Mouse (Mus musculus) hindbrain, embryonic 13.5 days (tissue): ENCODE measurements around the gene Cx3cr1. TPM values are rescaled to one million over a fixed set of nuclear protein-coding genes. Genes with fewer than 3 reads are reported as not detected.

Experiments
- ATAC-seq: fragments of 200-750 bp; cut with Nextera tagmentation; 2 replicates; pipeline ENCODE4 v1.8.0; 2017; ENCODE audit warnings: moderate TSS enrichment; ENCODE audit not compliant: low FRiP score
- H3K27ac ChIP-seq: fragments of 300-500 bp; sonication (generic); 2 replicates; pipeline ENCODE4 v1.5.1; 2015; ENCODE audit warnings: inconsistent platforms, mild to moderate bottlenecking, moderate library complexity
- H3K27me3 ChIP-seq: fragments of 300-500 bp; sonication (generic); 2 replicates; pipeline ENCODE4 v1.6.1; 2015; ENCODE audit warnings: mild to moderate bottlenecking, inconsistent platforms
- H3K36me3 ChIP-seq: fragments of 300-500 bp; sonication (generic); 2 replicates; pipeline ENCODE4 v1.6.1; 2015; ENCODE audit warnings: mild to moderate bottlenecking, inconsistent platforms
- H3K4me1 ChIP-seq: fragments of 300-500 bp; sonication (generic); replicated peaks from 2 replicates; pipeline ENCODE4 v1.6.1; 2015; ENCODE audit warnings: inconsistent platforms
- H3K4me2 ChIP-seq: fragments of 300-500 bp; sonication (generic); 2 replicates; pipeline ENCODE4 v1.6.1; 2015; ENCODE audit warnings: inconsistent platforms, mild to moderate bottlenecking, moderate library complexity
- H3K4me3 ChIP-seq: fragments of 300-500 bp; sonication (generic); 2 replicates; pipeline ENCODE4 v1.5.1; 2015; ENCODE audit warnings: mild to moderate bottlenecking, inconsistent platforms
- H3K9ac ChIP-seq: fragments of 300-500 bp; sonication (generic); 2 replicates; pipeline ENCODE4 v1.6.1; 2015; ENCODE audit warnings: mild to moderate bottlenecking, inconsistent platforms
- H3K9me3 ChIP-seq: fragments of 300-500 bp; sonication (generic); 2 replicates; pipeline ENCODE4 v1.6.1; 2016; ENCODE audit warnings: inconsistent platforms
- WGBS: fragments of 180-500 bp; shearing (Covaris S2); methylation state at CpG from one replicate; pipeline ENCODE4 v1.1.7; 2015; 5-methylcytosine and 5-hydroxymethylcytosine counted together
- polyA plus RNA-seq: library from polyadenylated mRNA; unstranded; fragments of >200 nt; fragmentation: Nextera tagmentation; extraction: Ambion mirVana; gene quantifications from 2 replicates; pipeline ENCODE4 v1.2.1, GENCODE M21; 2015

Cx3cr1 gene
- polyA plus RNA-seq, 1 experiment from 2014 or later = 9.5 TPM

DNA sequence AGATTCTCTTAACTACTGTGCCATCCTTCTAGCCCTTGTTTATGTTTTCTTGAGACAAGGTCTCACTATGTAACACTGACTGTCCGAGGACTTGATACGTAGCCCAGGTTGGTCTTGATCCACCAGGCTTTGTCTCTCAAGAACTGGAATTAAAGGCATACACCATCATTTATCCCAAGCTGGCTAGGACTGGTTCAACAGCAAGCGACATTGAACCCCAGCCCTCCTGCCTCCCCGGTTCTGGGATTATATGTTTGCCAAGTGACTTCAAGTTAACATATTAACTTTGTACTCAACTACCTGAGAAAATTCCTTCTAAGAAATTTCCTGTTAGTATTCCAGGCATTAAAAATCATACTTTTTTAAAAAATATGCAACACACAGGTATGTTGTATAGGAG lies 94.4 kb downstream of the Cx3cr1 start:
- Histone ChIP-seq H3K4me1 (peaks cover 44% of the 10 kb centered on the region), H3K4me3 (no peak overlapping the region), H3K27ac (no peak overlapping the region), H3K27me3 (no peaks in the 10 kb centered on the region), H3K9ac (no peak overlapping the region), H3K9me3 (no peaks in the 10 kb centered on the region), H3K36me3 (0 out of 2 replicates have a peak, but pooled peaks cover 7% of the 10 kb centered on the region), H3K4me2 (no peak overlapping the region)
- WGBS = over 99% methylated on average over 4 of the region's 4 CpGs
- no peak for ATAC-seq

DNA sequence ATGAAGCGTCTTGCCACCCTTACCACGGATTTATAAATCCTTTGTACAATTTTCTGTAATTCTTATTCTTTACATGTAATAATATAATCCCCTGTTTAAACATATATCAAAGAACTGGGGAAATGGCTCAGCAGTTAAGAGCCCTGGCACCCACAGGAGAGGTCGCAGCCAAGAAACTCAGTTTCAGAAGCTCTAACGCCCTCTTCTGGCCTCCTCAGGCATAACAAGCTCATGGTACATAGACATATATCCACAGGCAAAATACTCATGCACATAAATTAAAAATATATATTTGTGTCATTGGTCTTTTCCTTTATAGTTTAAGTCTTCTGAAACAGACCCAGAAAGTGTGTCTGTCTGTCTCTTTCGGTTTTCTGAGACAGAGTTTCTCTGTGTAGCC lies 95.1 kb downstream of the Cx3cr1 start:
- Histone ChIP-seq H3K36me3 (0 out of 2 replicates have a peak, but pooled peaks cover 7% of the 10 kb centered on the region), H3K27ac (no peak overlapping the region), H3K4me2 (no peak overlapping the region), H3K9ac (no peak overlapping the region), H3K4me1 (peaks cover 47% of the 10 kb centered on the region), H3K4me3 (no peak overlapping the region), H3K27me3 (no peaks in the 10 kb centered on the region), H3K9me3 (no peaks in the 10 kb centered on the region)
- no peak for ATAC-seq
- WGBS = 81% methylated on average over 5 of the region's 5 CpGs

DNA sequence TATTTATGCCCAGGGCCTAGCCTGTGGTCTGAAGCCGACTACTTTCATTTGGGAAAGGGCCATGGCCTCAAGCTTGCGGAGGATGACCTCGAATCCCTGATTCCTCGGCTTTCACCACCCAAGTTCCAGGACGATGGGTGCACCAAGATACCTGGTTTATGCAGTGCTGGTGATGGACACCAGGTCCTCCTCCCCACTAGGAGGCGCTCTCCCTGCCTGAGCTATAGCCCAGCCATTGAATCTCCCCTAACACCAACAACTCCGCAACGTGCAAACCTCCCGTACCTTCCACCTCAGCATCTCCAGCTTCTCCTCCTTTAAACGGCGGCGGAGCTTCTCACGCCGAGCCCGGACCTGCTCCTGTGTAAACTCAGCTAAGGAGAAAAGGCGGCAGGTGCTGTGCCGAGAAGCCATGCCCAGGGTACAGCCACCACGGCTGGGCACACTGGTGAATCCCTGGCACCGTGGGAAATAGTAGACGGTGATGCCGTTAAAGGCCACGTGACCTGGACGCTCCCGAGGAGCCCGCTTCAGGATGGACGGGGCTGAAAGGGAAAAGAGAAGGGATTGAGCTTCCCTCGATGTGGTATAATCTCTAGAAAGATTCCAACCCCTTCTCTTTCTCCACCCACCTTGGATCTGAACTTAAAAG lies 95.7 kb downstream of the Cx3cr1 start:
- no peak for ATAC-seq
- WGBS = 92% methylated on average over 27 of the region's 27 CpGs

DNA sequence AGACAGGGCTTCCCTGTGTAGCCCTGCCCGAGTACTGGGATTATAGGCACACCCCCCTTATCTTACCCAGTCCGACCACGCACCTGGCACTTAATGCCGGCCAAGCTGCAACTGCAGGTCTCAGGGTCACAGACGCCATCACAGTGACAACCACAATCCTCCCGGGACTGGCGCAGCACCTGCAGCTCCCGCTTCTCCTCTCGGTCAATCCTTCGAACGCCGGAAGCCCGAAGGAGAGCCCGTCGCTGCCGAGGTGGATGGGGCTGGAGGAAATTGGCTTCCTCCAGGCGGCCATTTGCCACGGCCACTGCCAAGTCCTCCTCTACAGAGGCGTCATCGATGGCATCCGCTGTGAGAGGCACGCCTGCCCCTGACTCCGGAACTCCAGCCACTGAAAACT lies 96.4 kb downstream of the Cx3cr1 start:
- Histone ChIP-seq H3K4me1 (peaks cover 39% of the 10 kb centered on the region), H3K9me3 (no peaks in the 10 kb centered on the region), H3K4me2 (no peak overlapping the region), H3K27me3 (no peaks in the 10 kb centered on the region), H3K27ac (no peak overlapping the region), H3K4me3 (no peak overlapping the region), H3K36me3 (0 out of 2 replicates have a peak, but pooled peaks cover 7% of the 10 kb centered on the region), H3K9ac (no peak overlapping the region)
- ATAC-seq = no peak
- WGBS = 94% methylated on average over 23 of the region's 23 CpGs

More for the DNA sequence above, 95.7 kb downstream of the Cx3cr1 start:
- Histone ChIP-seq H3K27me3 (no peaks in the 10 kb centered on the region), H3K9me3 (no peaks in the 10 kb centered on the region), H3K9ac (no peak overlapping the region), H3K4me1 (peaks cover 46% of the 10 kb centered on the region), H3K4me3 (no peak overlapping the region), H3K36me3 (0 out of 2 replicates have a peak, but pooled peaks cover 7% of the 10 kb centered on the region), H3K4me2 (no peak overlapping the region), H3K27ac (no peak overlapping the region)

DNA sequence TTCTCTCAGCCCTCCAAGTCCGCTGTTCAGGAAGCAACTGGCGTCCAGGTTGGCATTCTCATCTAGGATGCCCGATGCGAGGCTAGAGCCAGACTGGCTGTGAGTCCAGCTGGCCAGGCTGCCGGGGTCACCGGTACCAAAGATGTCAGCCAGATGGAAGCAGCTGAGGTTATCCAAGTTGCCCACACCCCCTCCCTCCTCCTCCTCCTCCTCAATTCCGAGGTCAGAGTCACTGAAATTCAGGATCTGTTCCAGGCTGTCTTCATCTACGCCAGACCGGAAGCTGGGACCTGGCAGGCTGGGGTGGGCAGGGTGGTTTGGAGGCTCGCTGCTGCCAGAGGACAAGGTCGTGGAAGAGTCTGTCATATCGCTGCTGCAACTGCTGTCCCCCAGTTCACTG lies 97.1 kb downstream of the Cx3cr1 start:
- H3K27ac ChIP-seq = no peak overlapping the region

DNA sequence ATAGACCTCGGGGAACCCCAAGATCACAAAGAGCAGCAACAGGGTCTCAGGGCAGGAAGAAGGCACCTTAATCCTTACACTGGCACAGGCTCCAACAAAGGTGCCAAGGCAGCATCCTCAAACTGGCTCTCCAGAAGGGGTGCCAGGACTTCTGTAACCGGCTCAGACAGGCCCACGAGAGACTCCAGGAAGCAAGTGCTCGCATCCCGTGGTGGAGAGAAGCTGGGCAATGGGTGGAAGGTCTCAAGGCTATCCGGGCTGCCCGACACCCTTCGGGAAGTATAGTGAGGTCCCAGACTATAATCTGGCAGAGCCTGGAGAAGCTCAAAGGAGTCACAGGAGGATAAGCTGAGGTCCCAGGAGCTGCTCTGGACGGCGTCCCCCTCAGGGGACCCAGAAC lies 97.5 kb downstream of the Cx3cr1 start:
- Histone ChIP-seq H3K36me3 (0 out of 2 replicates have a peak, but pooled peaks cover 7% of the 10 kb centered on the region), H3K9ac (no peak overlapping the region), H3K4me2 (no peak overlapping the region), H3K4me1 (peaks cover 28% of the 10 kb centered on the region), H3K27me3 (no peaks in the 10 kb centered on the region), H3K27ac (no peak overlapping the region), H3K4me3 (no peak overlapping the region), H3K9me3 (no peaks in the 10 kb centered on the region)
- WGBS = 97% methylated on average over 10 of the region's 10 CpGs
- no peak for ATAC-seq

More for the DNA sequence above, 97.1 kb downstream of the Cx3cr1 start:
- Histone ChIP-seq H3K9me3 (no peaks in the 10 kb centered on the region), H3K4me3 (no peak overlapping the region), H3K9ac (no peak overlapping the region), H3K27me3 (no peaks in the 10 kb centered on the region), H3K36me3 (0 out of 2 replicates have a peak, but pooled peaks cover 7% of the 10 kb centered on the region), H3K4me1 (peaks cover 32% of the 10 kb centered on the region), H3K4me2 (no peak overlapping the region)
- WGBS = 93% methylated on average over 12 of the region's 12 CpGs
- ATAC-seq = no peak

DNA sequence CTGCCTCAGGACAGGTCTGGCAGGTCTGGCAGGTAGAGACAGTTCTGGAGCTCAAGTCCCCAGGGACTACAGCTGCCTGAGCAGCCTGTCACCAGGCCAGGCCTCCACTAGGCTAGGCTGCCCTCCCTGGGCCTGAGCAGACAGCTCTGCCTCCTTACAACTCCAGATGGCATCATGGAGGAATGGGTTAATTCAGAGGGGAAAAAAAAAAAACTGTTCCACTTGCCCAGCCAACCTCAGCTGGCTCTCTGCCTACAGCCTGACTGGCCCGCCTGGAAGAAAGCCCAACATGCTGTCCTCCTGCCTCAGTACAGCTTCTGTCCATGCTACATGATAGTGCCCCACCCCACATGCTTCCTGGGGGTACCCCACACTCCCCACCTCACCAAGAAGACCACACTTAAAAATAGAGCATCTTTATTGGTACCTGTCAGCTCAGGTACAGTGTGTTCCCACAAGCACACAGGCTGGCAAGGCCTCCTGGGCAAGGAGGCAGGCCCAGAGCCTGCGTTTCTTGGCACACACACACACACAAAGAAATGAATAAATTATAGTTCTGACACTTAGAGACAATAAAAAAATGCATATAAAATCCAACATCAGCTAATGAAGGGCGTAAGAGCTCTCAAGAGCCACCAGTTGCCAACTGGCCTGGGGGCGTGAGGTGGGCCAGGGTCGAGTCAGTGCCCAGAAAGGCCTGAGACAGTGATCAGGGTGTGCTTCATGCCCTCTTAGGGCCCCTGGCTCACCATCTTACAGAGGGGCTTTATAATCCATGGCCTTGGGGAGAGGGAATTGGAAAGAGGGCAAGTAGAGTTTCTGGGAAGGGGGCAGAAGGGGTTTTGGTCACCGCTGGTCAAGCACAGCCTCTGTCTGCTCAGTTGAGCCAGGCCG lies 98.7 kb downstream of the Cx3cr1 start:
- Histone ChIP-seq H3K4me2 (no peak overlapping the region), H3K9ac (no peak overlapping the region), H3K27ac (peak overlapping the region; percentile 73), H3K9me3 (no peaks in the 10 kb centered on the region), H3K4me3 (no peak overlapping the region), H3K36me3 (0 out of 2 replicates have a peak, but pooled peaks cover 7% of the 10 kb centered on the region), H3K4me1 (peaks cover 25% of the 10 kb centered on the region), H3K27me3 (no peaks in the 10 kb centered on the region)
- 68% methylated on average over 7 of the region's 7 CpGs for WGBS
- peak; percentile 45; the same call in 1 of the 2 replicates for ATAC-seq

DNA sequence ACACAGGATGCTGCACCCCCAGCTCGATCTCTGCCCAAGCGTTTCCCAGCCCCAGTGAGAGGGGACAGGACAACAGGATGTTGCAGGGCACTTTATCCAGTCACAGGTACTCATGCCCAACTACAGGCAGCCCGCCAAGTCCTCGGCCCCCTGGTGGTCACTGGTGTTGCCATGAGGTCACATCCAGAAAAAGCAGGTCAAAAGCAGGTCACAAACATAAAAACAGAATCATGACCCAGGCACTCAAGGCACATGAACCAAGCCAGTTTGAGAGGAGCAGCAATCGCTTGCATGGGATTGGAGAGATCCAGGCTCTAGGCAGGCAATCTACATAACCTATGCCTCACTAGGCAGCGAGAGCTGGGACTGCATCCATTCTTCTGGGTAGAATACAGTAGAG lies 99.5 kb downstream of the Cx3cr1 start:
- Histone ChIP-seq H3K27ac (peak overlapping the region; percentile 73), H3K36me3 (0 out of 2 replicates have a peak, but pooled peaks cover 7% of the 10 kb centered on the region), H3K4me1 (peaks cover 25% of the 10 kb centered on the region), H3K4me3 (no peak overlapping the region), H3K9me3 (no peaks in the 10 kb centered on the region), H3K4me2 (no peak overlapping the region), H3K9ac (no peak overlapping the region), H3K27me3 (no peaks in the 10 kb centered on the region)
- no peak for ATAC-seq
- WGBS = 39% methylated on average over 6 of the region's 6 CpGs

DNA sequence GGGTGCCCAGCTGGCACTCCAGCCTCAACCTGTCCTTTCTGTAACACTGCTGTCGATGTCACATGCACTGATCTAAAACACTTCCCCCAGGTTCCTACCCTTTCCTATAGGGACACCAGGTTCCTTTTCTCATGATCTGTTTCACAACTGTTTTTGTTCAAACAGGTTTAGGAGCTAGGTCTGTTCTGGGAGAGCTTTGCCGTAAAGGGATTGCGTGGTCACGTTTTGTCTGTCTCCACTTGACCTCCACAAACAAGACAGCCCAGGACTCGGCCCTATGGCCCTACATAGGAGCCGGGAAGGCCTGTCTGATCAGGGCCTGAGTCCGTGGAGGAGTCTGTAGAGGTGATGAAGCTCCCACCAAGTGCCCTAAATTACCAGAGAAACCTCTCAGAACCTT lies 99.9 kb downstream of the Cx3cr1 start:
- WGBS = 89% methylated on average over 7 of the region's 7 CpGs
- Histone ChIP-seq H3K4me1 (peaks cover 25% of the 10 kb centered on the region), H3K9me3 (no peaks in the 10 kb centered on the region), H3K4me2 (no peak overlapping the region), H3K9ac (no peak overlapping the region), H3K27me3 (no peaks in the 10 kb centered on the region), H3K36me3 (0 out of 2 replicates have a peak, but pooled peaks cover 7% of the 10 kb centered on the region), H3K27ac (no peak overlapping the region), H3K4me3 (no peak overlapping the region)
- no peak for ATAC-seq

DNA sequence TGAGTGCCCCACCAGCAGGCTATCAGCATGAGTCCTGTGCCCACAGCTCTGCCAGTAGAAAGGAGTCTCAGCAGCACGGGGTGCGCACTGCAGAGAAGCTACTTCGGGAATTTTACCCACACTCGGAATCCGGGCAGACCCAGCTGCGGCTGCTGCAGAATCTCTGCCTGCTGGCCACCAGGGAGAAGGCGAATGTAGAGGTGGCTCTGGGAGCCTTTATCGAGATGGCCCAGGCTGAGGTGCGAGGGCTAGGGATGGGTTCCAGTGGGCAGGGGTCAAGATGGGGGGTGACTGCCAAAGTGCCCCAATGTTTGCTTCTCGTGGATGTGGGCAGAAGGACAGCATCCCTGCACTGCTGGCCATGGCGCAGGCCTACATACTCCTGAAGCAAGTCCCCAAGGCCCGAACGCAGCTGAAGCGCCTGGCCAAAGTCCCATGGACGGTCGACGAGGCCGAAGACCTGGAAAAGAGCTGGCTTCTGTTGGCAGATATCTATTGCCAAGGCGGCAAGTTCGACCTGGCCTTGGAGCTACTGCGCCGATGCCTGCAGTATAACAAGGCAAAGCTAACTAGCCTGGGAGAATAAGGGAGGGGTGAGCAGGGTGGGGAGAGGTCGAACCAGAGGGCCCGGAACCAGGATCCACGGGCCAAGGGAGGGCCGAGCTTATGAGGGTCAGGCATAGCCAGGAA lies 103.3 kb downstream of the Cx3cr1 start:
- WGBS = 86% methylated on average over 26 of the region's 26 CpGs
- no peak for ATAC-seq

DNA sequence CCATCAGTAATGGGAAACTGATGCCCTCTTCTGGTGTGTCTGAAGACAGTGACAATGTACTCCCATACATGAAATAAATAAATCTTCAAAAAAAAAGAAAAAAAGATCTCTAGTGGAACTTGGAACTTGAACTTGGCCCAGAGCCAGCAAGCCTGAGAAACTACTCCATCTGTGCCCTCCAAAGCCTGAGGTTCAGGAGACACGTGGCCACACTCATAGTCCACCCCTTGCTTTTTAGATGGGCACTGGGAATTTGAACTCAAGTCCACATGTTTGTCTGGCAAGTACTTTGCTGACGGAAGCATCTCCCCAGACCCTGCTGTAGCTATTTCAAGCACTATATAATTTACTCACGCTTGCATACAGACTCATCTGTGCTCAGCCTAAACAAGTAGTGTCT lies 104.5 kb downstream of the Cx3cr1 start:
- peaks cover 16% of the 10 kb centered on the region; the same call in 1 of the 2 replicates for H3K27me3 ChIP-seq
- H3K4me1 ChIP-seq = peaks cover 9% of the 10 kb centered on the region
- no peak for ATAC-seq
- no peak overlapping the region for H3K4me2 ChIP-seq
- 79% methylated on average over 3 of the region's 3 CpGs for WGBS
- H3K4me3 ChIP-seq = no peak overlapping the region
- no peak overlapping the region for H3K9ac ChIP-seq
- H3K27ac ChIP-seq = no peak overlapping the region
- H3K36me3 ChIP-seq = no peaks in the 10 kb centered on the region
- no peaks in the 10 kb centered on the region for H3K9me3 ChIP-seq

More for the DNA sequence above, 103.3 kb downstream of the Cx3cr1 start:
- Histone ChIP-seq H3K36me3 (no peaks in the 10 kb centered on the region), H3K27me3 (peaks cover 16% of the 10 kb centered on the region; the same call in 1 of the 2 replicates), H3K4me1 (peaks cover 21% of the 10 kb centered on the region), H3K27ac (no peak overlapping the region), H3K4me2 (no peak overlapping the region), H3K4me3 (no peak overlapping the region), H3K9me3 (no peaks in the 10 kb centered on the region), H3K9ac (no peak overlapping the region)

DNA sequence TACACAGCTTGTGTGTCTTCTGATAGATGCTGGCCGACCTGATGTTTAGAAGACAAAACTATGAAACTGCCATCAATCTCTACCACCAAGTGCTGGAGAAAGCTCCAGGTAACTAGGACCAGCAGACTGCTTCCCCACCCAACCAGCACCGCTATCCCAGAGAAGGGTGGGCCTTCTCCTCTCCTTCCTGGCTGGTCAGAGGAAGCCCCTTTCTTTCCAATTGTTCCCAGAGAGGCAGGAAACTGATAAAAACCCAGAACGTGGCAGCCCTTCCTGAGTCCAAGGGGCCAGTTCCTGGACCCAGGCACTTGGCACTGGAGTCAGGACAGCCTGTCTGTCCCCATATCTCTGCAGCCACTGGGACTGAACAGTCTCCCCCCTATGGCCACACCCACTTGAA lies 105.5 kb downstream of the Cx3cr1 start:
- H3K9ac ChIP-seq = no peak overlapping the region
- no peak for ATAC-seq

More for the DNA sequence above, 105.5 kb downstream of the Cx3cr1 start:
- WGBS = 82% methylated on average over 3 of the region's 3 CpGs
- Histone ChIP-seq H3K4me3 (no peak overlapping the region), H3K4me2 (no peak overlapping the region), H3K4me1 (peaks cover 5% of the 10 kb centered on the region; the same call in 1 of the 2 replicates), H3K27ac (no peak overlapping the region), H3K36me3 (no peaks in the 10 kb centered on the region), H3K9me3 (no peaks in the 10 kb centered on the region), H3K27me3 (peaks cover 16% of the 10 kb centered on the region; the same call in 1 of the 2 replicates)
